Mouse (Mus musculus): ENCODE results near the gene Chchd10. TPM values are rescaled to one million over a fixed set of nuclear protein-coding genes. Genes with fewer than 3 reads are reported as not detected.
"Not testable (repeated sequence)": the region's sequence is repeated elsewhere in the genome, so short reads cannot be mapped to it uniquely, and the experiment has no call there.

Chchd10 gene
- 10.3 and 13.3 TPM in 2 replicates for polyA plus RNA-seq (2015; fragmentation: Nextera tagmentation; extraction: Ambion mirVana)

- Histone ChIP-seq H3K9ac (peak within 1 kb of the TSS; percentile 87), H3K4me3 (peak within 1 kb of the TSS; percentile 50), H3K4me1 (peaks cover 45% of the 10 kb centered on the region), H3K27me3 (peaks cover 62% of the 10 kb centered on the region), H3K9me3 (replicated peaks) (no peaks in the 10 kb centered on the region), H3K36me3 (ENCODE audit: poor library complexity, severe bottlenecking) (peaks cover 4% of the 10 kb centered on the region; the same call in 1 of the 2 replicates), H3K4me2 (peak within 1 kb of the TSS; percentile 91), H3K27ac (no peak within 1 kb of the TSS)
- 16% methylated on average over 6 of the region's 6 CpGs for WGBS
- no peak for ATAC-seq
These were observed at the start of gene Chchd10 for GRCm38 (mm10) chr10:75932891-75933290. Gene Chchd10 (plus strand): TSS chr10:75933130.

- Histone ChIP-seq H3K36me3 (ENCODE audit: poor library complexity, severe bottlenecking) (no peaks in the 10 kb centered on the region), H3K27ac (peak overlapping the region; percentile 54), H3K27me3 (no peaks in the 10 kb centered on the region), H3K4me2 (peak overlapping the region; percentile 41), H3K4me3 (no peak overlapping the region), H3K9ac (no peak overlapping the region), H3K4me1 (peaks cover 25% of the 10 kb centered on the region), H3K9me3 (replicated peaks) (no peaks in the 10 kb centered on the region)
- 2% methylated on average over 10 of the region's 10 CpGs for WGBS
- peak; percentile 67 for ATAC-seq
These were observed 49.7 kb upstream of the Chchd10 start for GRCm38 (mm10) chr10:75883232-75883552.

- no peak overlapping the region for H3K4me2 ChIP-seq
- H3K27ac ChIP-seq = no peak overlapping the region
- peaks cover 25% of the 10 kb centered on the region for H3K4me1 ChIP-seq
- no peak overlapping the region for H3K4me3 ChIP-seq
- no peak for ATAC-seq
- H3K9ac ChIP-seq = no peak overlapping the region
- H3K36me3 ChIP-seq (ENCODE audit: poor library complexity, severe bottlenecking) = no peaks in the 10 kb centered on the region
- WGBS = 97% methylated on average over 8 of the region's 8 CpGs
- no peaks in the 10 kb centered on the region for H3K9me3 ChIP-seq (replicated peaks)
- no peaks in the 10 kb centered on the region for H3K27me3 ChIP-seq
These were observed 48.2 kb upstream of the Chchd10 start for GRCm38 (mm10) chr10:75884742-75885141.

GRCm38 (mm10) chr10:75887504-75887903, 45.4 kb upstream of the Chchd10 start:
- H3K4me2 ChIP-seq; ATAC-seq; H3K4me1 ChIP-seq; H3K27me3 ChIP-seq; H3K9me3 ChIP-seq (replicated peaks); H3K27ac ChIP-seq; H3K36me3 ChIP-seq (ENCODE audit: poor library complexity, severe bottlenecking); H3K4me3 ChIP-seq; H3K9ac ChIP-seq: not testable (repeated sequence)
- WGBS = 84% methylated on average over 5 of the region's 5 CpGs

- no peak for ATAC-seq
- peaks cover 6% of the 10 kb centered on the region for H3K4me1 ChIP-seq
- H3K9ac ChIP-seq = no peak overlapping the region
These were observed 43.4 kb upstream of the Chchd10 start for GRCm38 (mm10) chr10:75889406-75890153.

GRCm38 (mm10) chr10:75893089-75893750, 39.7 kb upstream of the Chchd10 start, which contains the start of gene Derl3:
Gene Derl3 (plus strand): TSS chr10:75893413.
- Histone ChIP-seq H3K9me3 (replicated peaks) (no peaks in the 10 kb centered on the region), H3K4me1 (peaks cover 6% of the 10 kb centered on the region), H3K9ac (peak within 1 kb of the TSS; percentile 63), H3K27me3 (no peaks in the 10 kb centered on the region), H3K36me3 (ENCODE audit: poor library complexity, severe bottlenecking) (peaks cover 47% of the 10 kb centered on the region), H3K27ac (no peak within 1 kb of the TSS; the same call in 1 of the 2 replicates), H3K4me3 (peak within 1 kb of the TSS; percentile 43), H3K4me2 (peak within 1 kb of the TSS; percentile 92)
- 2% methylated on average over 47 of the region's 51 CpGs for WGBS
- peak; percentile 99 for ATAC-seq

More at GRCm38 (mm10) chr10:75889406-75890153, 43.4 kb upstream of the Chchd10 start:
- Histone ChIP-seq H3K4me3 (no peak overlapping the region), H3K27ac (no peak overlapping the region), H3K27me3 (no peaks in the 10 kb centered on the region), H3K36me3 (ENCODE audit: poor library complexity, severe bottlenecking) (peaks cover 11% of the 10 kb centered on the region; the same call in 1 of the 2 replicates), H3K4me2 (no peak overlapping the region), H3K9me3 (replicated peaks) (no peaks in the 10 kb centered on the region)
- WGBS = 53% methylated on average over 8 of the region's 8 CpGs

- peaks cover 60% of the 10 kb centered on the region for H3K36me3 ChIP-seq (ENCODE audit: poor library complexity, severe bottlenecking)
- no peaks in the 10 kb centered on the region for H3K9me3 ChIP-seq (replicated peaks)
- no peak overlapping the region for H3K27ac ChIP-seq
- ATAC-seq = no peak
- H3K9ac ChIP-seq = no peak overlapping the region
- no peaks in the 10 kb centered on the region for H3K27me3 ChIP-seq
- H3K4me3 ChIP-seq = no peak overlapping the region
- no peak overlapping the region for H3K4me2 ChIP-seq
- WGBS = 76% methylated on average over 6 of the region's 6 CpGs
- peaks cover 6% of the 10 kb centered on the region for H3K4me1 ChIP-seq
These were observed 38.3 kb upstream of the Chchd10 start for GRCm38 (mm10) chr10:75894601-75895000.

- Histone ChIP-seq H3K36me3 (ENCODE audit: poor library complexity, severe bottlenecking) (peaks cover 69% of the 10 kb centered on the region), H3K9me3 (replicated peaks) (no peaks in the 10 kb centered on the region), H3K4me2 (no peak overlapping the region), H3K9ac (no peak overlapping the region), H3K4me1 (peaks cover 6% of the 10 kb centered on the region), H3K27ac (no peak overlapping the region), H3K4me3 (no peak overlapping the region), H3K27me3 (no peaks in the 10 kb centered on the region)
- 91% methylated on average over 5 of the region's 5 CpGs for WGBS
- no peak for ATAC-seq
These were observed 37.2 kb upstream of the Chchd10 start for GRCm38 (mm10) chr10:75895730-75896129.

GRCm38 (mm10) chr10:75896208-75896607, 36.7 kb upstream of the Chchd10 start:
- Histone ChIP-seq H3K4me3 (no peak overlapping the region), H3K36me3 (ENCODE audit: poor library complexity, severe bottlenecking) (peaks cover 74% of the 10 kb centered on the region), H3K4me2 (no peak overlapping the region), H3K27me3 (no peaks in the 10 kb centered on the region), H3K27ac (no peak overlapping the region), H3K9ac (no peak overlapping the region), H3K4me1 (peaks cover 6% of the 10 kb centered on the region), H3K9me3 (replicated peaks) (no peaks in the 10 kb centered on the region)
- no peak for ATAC-seq
- WGBS = 89% methylated on average over 1 of the region's 1 CpGs

GRCm38 (mm10) chr10:75897373-75897772, 35.6 kb upstream of the Chchd10 start:
- ATAC-seq = no peak
- Histone ChIP-seq H3K4me2 (no peak overlapping the region), H3K27me3 (no peaks in the 10 kb centered on the region), H3K9me3 (replicated peaks) (no peaks in the 10 kb centered on the region), H3K4me1 (peaks cover 6% of the 10 kb centered on the region), H3K36me3 (ENCODE audit: poor library complexity, severe bottlenecking) (peaks cover 86% of the 10 kb centered on the region), H3K27ac (no peak overlapping the region), H3K4me3 (no peak overlapping the region), H3K9ac (no peak overlapping the region)
- WGBS = 41% methylated on average over 6 of the region's 6 CpGs

- Histone ChIP-seq H3K4me3 (no peak overlapping the region), H3K36me3 (ENCODE audit: poor library complexity, severe bottlenecking) (peaks cover 93% of the 10 kb centered on the region), H3K9me3 (replicated peaks) (no peaks in the 10 kb centered on the region), H3K4me2 (no peak overlapping the region), H3K9ac (no peak overlapping the region), H3K27ac (no peak overlapping the region), H3K27me3 (no peaks in the 10 kb centered on the region), H3K4me1 (peaks cover 6% of the 10 kb centered on the region)
- 83% methylated on average over 6 of the region's 6 CpGs for WGBS
- ATAC-seq = no peak
These were observed 34.8 kb upstream of the Chchd10 start for GRCm38 (mm10) chr10:75898039-75898564.

GRCm38 (mm10) chr10:75898846-75899245, 34.1 kb upstream of the Chchd10 start:
- Histone ChIP-seq H3K9me3 (replicated peaks) (no peaks in the 10 kb centered on the region), H3K4me1 (no peaks in the 10 kb centered on the region), H3K27me3 (no peaks in the 10 kb centered on the region), H3K36me3 (ENCODE audit: poor library complexity, severe bottlenecking) (peaks cover 96% of the 10 kb centered on the region), H3K9ac (no peak overlapping the region), H3K27ac (no peak overlapping the region), H3K4me2 (no peak overlapping the region), H3K4me3 (no peak overlapping the region)
- 78% methylated on average over 3 of the region's 3 CpGs for WGBS
- ATAC-seq = no peak
